Mouse (Mus musculus): ENCODE measurements around the gene Zfp536.

Gene Zfp536

GRCm38 (mm10) chr7:37544011-37544410, 229.4 kb downstream of the Zfp536 start:
- DNase-seq: no peak

DNA sequence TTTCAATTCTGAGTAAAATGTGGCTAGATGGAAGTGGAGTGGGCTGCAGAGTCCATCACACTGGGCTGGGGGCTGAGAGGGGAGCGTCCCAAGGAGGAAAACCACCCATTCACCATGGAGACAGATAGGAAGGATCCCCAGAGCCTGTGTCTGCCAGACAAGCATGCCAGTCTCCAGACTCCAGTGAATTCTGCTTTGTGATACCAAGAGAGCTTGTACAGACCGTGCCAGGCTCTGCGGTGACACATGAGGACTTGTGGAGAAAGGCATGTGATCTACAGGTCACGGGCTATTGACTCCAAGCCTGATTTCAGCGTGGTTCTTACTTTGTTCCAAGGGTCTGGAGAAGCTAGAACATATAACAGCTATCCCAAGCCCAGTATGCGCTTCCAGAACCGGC, 230.5 kb downstream of the Zfp536 start:
- peak; percentile 51 for DNase-seq

DNA sequence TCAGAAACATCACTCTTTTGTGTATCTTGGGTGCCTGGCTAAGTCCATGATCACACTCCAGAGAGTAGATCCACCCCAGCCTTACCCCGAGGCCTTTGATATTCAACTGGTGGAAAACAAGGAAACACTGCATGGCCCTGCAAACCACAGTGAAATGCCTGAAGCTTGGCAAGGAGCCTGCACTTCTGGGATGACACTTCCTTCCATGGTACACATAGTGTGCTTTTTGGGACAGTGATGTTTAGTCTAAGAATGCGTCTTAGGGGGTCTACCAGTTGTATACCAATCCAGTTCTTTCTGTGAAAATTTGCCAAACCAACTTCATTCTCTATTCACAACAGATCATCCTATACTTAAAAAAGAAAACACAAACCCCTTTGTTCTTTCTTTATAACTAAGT, 242.3 kb downstream of the Zfp536 start:
- no peak for DNase-seq

DNA sequence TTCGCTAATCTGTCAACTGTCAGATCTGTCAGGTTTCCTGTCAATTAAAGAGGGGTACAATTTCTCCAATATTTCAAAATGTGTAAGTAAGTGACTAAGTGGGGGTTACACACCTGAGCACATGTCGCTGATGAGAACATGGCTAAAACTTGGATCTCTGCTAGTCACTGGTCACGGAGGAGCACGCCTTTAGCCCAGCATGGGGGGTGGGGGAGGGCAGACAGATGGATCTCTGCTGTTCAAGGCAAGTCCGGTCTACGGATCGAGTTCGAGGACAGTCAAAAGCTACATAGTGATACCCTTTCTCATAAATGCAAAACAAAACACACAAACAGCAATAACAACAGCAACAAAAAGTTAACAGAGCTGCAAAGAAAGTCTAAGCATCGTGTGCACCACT, 245.1 kb downstream of the Zfp536 start:
- DNase-seq: no peak

- DNase-seq: no peak
These were observed 245.6 kb downstream of the Zfp536 start for GRCm38 (mm10) chr7:37527890-37528289.

DNA sequence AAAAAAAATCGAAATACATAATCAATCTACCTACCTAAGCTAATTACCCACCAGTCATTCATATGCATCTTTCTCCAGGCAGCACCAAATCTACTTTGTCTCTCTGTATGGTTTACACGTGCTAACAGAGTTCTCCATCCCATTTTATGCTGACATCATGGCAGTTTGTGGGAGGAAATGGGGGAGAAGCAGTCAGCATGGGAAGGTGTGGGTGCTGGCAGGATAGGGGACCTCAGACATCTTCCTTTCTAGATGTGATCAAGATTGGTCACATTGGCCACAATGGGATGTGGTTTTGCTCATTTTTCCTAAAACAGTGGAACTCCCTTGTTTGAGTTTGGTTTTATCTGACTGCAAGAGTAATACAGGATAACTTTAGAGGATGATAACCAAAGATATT, 252.0 kb downstream of the Zfp536 start:
- DNase-seq: no peak

- DNase-seq: no peak
These were observed 262.3 kb downstream of the Zfp536 start for GRCm38 (mm10) chr7:37510933-37511675.

DNA sequence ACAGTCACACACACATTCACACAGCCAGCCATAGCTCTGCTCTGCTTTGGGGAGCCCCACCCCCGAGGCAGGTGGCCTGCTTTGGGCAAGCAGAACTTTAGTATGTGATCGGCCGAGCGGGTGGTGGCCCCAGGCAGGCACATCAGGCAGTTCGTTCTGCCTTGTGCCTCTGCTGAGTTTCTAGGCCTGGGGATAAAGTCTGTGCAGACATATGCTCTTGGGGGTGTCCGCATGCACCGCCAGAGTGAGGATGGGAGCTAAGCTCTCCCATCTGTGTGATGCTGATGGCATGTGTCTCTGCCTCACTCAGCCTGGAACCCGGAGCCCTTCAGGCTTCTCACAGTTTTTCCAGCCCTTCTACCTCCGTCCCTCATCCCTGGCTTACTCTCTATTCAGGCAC, 263.7 kb downstream of the Zfp536 start:
- DNase-seq: peak; percentile 52

- DNase-seq: no peak
These were observed 267.9 kb downstream of the Zfp536 start for GRCm38 (mm10) chr7:37505548-37505947.

DNA sequence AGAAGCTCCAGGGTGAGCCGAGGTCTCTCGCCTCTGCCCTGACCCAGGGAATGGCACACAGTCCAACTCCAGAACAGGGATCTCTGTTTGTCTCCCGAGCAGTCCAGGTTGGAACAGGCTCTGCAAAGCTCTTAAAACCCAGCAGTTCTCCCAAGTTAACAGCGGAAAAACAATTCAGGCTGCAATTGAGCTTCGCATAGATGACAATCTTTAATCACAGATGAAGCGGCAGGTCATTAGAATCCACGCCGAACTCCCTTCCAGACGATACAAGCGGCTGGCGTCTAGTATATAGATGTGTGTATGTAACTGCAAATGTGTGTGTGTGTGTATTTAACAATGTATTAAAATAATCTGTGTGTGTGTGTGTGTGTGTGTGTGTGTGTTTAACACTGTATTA, 268.3 kb downstream of the Zfp536 start:
- no peak for DNase-seq

DNA sequence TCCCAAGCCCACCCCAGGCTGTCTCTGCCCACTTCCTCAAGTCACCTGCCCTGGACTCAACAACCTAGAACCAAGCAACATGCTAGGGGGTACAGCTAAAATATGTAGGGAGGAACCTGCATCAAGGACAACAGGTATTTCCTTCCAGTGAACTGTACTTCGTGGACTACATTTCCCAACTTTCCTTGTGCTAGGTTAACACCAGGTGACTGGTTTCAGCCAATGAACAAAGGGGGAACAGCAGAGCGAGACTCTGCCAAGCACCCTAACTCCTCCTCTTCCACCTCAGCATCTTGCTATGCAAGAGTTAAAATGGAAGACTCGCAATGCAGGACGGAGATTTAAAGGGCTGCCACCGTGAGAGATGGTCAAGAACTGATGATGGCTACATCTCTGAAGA, 274.6 kb downstream of the Zfp536 start:
- no peak for DNase-seq

DNA sequence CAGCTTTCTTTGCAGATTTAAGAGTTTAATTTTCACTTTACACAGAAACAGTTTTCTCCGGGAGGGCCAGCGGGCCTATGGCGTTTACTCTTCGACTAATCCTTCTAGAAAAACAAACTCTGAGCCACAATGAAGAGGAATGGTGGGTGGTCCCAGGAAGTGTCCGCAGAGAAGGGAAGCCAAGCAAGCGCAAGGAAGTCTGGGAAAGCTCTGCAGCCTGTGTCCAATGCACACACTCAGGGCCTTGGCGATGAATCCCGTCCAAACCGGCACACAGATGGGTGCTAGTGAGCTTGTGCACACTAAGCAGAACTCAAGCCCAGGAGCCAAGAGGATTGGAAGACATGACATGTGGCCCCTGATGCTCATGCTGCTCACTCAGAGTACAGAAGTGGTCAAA, 276.9 kb downstream of the Zfp536 start:
- no peak for DNase-seq

DNA sequence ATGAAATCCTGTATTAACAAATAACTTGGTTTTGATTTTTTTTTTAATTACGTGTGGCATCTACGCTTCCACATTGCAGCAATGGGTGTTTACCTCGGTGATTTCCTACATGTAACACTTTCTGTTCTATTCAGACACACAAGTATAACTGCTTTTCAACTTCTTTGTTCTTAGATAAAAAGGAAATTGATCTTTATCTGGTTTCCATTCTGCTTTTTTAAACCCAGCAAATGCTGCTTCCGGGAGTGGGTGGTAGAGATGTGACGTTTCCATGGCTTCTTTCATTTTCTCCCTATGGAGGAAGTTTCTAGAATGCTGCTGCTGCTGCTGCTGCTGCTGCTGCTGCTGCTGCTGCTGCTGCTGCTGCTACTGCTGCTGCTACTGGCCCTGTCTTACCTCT, 283.1 kb downstream of the Zfp536 start:
- DNase-seq: no peak

- DNase-seq: no peak
These were observed 288.5 kb downstream of the Zfp536 start for GRCm38 (mm10) chr7:37484946-37485345.

DNA sequence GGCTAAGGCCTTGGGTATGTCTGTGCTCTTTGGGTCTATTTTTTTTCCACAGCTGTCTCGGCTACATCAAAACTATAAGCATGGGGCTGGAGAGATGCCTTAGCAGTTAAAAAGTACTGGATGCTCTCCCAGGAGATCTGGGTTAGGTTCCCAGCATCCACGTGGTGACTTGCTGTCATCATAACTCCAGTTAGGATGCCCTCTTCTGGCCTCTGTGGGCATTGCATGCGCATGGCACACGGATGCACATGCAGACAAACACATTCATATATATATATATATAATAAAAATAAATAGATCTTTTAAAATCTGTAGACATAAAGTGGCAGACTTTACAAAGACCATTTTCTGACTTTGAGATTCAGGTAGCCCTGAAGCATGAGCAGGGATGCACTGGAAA, 290.9 kb downstream of the Zfp536 start:
- no peak for DNase-seq

DNA sequence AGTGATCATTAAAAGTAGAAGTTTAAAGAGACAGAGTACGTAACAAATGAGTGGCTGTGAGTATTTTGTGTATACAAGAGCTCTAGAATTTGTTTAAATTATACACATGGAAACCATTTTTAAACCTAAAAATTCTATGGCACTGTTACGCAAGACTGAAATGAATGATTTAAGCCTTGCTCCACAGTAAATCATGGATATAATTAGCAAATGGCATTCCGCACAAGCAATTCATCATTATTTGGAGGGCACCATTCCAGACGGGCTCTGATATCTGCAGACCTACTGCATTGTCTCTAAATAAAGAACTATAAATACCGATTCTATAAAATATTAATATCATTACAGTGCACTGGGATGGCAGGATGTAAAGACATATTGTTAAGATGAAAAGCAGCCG, 292.3 kb downstream of the Zfp536 start:
- DNase-seq: no peak

DNA sequence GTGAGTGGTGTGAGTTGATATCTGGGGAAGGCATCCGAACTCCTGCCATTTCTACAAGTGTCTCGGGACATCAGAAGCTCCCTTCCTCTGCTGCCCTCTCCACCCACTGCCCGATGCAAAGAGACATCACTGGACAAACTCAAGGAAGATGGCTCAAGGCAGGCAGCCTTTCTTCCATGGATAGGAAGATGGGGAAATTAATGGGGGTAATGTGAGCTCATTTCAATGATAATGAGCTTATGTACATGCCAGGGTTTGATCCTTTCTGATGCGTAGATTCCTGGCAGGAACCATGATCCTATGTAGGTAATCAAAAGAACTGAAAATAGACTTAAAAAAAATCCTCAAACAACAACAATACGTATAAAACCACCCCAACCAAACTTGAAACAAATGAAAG, 296.1 kb downstream of the Zfp536 start:
- no peak for DNase-seq

DNA sequence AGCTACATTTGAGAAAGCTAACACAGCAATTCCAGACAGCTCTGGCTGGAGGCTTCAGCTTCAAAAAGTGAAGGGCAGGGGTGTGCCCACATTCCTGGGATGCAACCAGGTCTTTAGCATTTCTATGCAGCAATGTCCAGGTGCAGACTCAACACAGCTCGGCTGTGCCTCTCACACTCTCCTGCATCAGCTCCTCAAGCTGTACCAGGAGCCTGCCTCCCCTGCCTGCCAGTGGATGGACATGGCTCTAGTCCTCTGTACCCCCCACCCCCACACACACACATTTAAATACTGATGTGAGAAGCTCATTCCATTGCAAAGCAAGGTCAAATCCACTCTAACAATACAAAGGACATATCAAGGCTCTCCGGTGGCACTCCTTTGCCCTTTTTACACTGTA, 298.0 kb downstream of the Zfp536 start:
- DNase-seq: no peak

- DNase-seq: no peak
These were observed 299.2 kb downstream of the Zfp536 start for GRCm38 (mm10) chr7:37474284-37474683.

DNA sequence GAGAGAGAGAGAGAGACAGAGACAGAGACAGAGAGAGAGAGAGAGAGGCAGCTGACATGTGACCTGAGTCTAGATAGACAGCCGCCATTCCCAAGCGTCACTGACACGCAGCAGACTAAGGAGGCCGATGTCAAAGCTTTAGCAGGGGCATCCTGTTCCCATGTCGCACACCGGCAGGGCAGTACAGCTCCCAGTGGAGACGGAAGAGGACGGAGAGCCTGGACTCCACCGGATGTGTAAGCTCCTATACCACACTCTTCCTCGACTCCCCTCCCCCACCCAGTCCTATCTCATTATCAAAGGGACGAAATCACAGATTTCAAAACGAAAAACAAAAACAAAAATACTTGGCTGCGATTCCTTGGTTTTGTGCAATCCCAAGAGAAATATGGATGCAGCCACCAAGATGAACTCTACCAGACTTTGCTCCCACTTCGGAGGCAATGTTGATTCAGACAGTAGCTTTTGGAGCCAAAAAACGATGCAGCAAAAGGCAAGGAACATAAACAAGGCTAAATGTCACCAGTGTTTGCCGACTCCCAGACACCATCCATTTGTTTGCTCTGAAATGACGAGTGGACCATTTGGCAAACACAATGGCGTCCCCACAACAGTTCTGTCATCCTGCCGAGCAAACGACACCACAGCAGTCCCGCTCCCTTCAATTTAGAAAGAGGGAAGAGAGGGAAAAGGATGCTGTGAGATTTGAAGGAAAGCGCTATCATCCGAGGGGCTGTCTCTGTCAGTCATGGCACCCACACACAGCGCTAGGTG, 299.9 kb downstream of the Zfp536 start:
- DNase-seq: no peak

GRCm38 (mm10) chr7:37471726-37472125, 301.7 kb downstream of the Zfp536 start:
- DNase-seq: no peak

GRCm38 (mm10) chr7:37466477-37467243, 306.8 kb downstream of the Zfp536 start:
- DNase-seq: no peak

DNA sequence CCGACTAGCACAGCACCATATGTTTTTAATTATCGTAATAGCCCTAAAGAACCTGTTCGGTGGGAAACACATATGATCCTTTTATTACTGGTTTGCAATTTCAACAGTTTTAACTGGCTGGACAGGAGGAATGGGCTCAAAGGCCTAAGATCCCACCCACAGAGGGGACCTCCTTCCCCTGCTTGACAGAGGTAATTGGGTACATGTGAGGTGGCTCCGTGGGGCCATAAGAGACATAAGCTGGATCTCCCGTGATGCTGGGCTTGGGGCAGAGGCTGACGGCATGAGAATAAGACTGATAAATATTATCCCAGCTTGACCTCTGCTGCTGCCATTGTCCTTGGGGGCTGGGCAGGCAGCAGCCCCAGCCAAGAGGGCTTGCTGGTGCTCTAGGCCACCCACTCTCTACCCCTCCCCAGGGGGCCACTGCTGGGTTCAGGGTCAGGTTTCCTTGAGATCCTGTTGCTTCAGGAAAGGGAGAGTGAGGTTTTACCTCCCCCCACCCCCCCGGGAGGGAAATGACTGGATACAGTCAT, 309.2 kb downstream of the Zfp536 start:
- DNase-seq: no peak

DNA sequence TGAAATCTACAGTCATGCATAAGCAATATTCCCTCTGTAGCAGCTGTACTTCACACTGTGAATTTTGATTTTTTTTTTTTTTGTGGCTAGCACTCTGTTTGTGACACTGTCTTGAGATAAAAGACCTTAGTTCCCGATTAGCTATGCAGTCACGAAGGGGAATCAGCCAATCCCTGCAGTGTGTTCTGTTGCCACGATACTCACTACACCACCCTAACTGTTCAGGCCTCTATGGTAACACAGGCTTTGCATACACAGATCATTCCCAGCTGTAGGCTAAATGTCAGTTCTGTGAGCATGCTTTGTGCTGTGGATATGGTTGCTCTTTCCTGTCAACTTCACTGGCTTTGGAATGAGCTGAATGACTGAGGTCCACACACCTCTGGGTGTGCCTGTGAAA, 325.9 kb downstream of the Zfp536 start:
- no peak for DNase-seq
